Mouse (Mus musculus) ZHBTc4 (cell line): ENCODE measurements around the gene Exoc1.
A peak's percentile ranks its signal among the peaks of the same experiment; 100 is the strongest.

ENCODE experiments used
- DNase-seq: peaks from one replicate; pipeline ENCODE4 v3.0.0-alpha.2; 2011; ENCODE audit warnings: low read depth, low spot score

Gene Exoc1

DNA sequence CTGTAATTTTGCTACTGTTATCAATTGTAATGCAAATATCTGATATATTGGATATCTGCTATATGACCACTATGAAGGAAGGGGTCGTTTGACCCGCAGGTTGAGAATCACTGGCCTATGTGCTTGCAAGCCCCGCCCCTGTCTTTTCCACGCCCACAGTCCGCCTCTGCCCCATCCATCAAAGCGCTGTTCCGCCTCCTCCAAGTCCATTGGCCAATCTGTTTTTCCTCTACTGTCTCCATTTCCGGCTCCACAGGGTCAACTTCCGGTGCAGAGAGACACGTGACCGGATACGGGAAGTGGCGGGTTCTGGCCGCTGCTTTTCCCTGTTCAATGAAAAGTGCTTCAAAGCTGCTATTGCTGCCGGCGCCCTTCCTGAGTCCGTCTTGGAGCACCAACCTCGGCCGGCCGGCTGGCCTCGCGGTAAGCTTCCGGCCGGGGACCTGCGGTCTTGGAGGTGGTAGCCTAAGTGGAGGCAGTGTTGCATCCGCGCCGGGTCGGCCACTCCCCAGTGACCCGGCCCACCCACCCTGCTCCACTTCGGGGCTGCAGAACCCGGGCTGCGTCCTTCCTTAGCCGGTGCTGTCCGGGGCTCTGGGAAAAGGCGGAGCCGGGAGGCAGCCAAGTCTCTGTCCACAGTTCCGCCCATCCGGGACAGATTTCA is at the start of gene Exoc1:
TSS of gene Exoc1 (plus strand) at position 272 of the 664 bp plus-strand sequence.
- DNase-seq: peak; percentile 98

DNA sequence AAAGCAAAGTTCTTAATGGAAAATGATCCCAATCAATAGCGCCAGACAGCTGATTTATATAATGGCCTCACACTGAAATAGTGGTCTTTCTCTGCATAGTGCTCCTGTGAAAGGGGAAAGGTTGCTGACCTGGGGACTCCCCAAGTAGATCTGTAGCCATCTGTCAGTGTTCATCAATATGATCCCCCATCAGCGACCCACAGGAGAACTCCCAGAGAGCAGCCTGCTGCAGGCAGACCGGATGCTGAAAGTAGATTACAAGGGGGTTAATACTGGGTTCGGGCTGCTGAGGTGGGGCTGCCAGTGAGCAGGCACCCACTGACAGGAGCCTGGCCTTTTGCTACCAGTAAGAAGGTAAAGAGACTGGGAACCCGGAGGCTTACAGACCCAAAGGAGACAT is 45.3 kb upstream of the Exoc1 start, which contains the start of gene Gm7271:
TSS of gene Gm7271 (plus strand) at position 230 of the 400 bp plus-strand sequence.
- no peak for DNase-seq

DNA sequence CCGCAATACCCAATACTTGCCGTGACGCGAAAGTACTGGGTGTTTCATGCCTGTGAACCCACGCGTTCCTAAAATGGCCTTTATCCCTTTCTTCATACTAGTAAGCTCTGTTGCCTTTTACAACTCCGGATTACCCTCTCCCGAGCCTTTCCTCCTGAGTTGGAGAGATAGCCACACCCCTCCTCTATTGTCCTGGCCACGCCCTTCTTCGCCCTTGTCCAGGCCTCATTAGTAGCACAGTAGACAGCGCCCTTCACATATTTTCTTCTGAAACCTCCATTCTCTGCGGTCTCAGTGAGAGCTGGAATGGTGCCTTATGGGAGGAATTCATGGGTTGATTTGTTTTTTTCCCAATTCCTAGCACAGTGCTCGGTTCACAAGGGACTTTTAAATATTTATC is 34.0 kb upstream of the Exoc1 start:
- DNase-seq: peak; percentile 68

DNA sequence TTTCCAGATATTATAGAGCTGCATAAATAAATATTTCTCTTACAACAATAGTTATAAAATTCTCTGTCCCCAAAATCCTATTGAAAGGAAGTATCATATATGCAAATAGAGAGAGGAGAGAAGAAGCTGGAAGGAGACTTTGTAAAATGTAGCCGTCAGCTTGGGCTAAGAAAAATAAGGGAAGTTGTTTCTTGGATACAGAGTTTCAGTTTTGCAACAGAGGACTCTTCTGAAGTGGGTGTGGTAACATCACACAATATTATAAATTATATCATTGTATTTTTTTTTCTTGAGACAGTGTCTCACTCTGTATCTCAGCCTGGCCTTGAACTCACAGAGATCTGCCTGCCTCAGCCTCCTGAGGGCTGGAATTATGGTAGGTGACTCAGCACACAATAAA is 6.7 kb upstream of the Exoc1 start:
- no peak for DNase-seq

DNA sequence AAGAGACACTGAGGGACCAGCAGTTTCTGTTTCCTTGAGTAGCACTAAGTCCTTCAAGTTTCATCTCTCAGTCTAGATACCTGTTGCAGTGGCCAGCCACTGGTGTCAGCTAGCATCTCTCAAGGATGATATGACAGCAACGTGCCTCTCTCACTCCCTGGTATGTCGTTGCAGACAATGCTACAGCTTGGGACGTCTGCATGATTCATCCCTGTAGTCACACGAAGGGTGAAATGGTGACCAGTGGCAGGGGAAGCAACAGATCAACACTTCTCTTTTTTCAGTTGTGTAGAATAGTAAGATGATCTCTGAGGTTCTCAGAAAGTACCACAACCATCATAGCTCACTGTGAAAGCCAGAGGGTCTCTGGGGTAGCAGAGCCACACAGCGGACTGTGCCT is 4.5 kb upstream of the Exoc1 start:
- no peak for DNase-seq

DNA sequence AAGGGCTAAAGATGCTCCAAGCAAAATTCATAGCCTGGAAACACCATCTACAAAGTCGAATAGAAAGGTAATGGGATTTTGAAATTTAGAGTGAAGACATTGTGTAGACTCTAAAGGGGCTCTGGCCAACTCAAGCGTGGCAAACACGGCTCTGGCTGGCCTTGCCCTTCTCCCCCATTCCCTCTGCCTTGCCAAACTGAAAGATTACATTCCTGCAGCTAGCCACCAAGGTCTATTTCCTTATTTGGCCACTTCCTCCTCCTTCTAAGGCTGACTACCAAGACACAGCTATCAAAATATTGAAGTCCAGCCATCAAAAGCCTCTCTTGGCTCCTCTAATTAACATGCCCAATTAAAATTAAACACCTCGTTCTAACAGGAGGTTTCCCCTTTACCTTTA is 4.0 kb upstream of the Exoc1 start:
- no peak for DNase-seq

DNA sequence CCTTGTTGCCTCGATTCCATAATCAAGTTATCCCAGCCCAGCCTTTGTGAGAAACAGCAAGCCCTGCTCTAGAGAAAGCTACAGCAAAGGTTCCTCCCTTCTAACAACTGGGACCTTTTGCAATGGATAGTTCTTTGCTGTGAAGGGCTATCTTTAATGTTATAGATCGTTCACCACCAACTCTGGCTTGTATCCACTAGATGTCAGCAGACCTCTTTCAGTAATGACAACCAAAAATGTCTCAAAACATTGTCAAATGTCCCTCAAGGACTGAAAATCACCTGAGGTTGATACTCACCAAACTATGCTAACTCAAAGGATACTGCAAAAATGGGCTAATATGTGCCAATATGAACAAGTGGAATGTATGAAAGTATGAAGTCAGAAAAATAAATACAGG is 3.3 kb upstream of the Exoc1 start:
- no peak for DNase-seq

DNA sequence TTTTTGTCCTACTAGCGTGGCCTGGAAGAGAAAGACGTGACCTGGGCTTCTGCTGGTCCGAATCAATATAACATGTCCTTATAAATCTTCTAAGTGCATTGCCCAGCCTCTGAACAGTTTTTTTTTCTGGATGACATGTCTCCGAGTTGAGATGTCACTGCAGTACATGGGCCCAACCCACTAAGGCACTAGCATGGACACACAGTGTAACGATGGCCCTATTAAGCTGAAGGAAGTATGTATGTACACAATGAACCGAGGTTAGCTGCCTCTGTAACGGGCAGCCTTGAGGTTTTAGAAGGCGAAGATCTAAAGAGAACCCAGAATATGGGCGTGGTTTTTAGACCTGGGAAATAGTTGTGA is 574 bp downstream of the Exoc1 start:
- DNase-seq: no peak

DNA sequence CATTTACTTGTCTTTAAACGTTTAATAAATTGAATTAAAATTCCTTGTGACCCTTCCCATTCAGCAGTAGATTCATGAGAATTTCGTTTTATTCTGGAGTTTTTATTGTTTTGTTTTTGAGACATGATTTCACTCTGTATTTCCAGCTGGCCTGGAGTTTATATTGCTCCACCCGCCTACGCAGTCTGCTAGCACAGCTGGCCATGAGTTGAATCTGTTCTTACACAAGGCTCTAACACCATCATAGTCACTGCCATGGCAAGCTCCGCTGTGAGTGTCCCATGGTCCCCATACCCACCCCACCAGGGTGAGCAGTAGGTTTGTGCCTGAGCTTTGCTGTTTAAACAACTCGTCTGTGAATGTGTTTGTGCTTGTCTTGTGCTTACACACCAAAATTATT is 4.1 kb downstream of the Exoc1 start:
- no peak for DNase-seq

DNA sequence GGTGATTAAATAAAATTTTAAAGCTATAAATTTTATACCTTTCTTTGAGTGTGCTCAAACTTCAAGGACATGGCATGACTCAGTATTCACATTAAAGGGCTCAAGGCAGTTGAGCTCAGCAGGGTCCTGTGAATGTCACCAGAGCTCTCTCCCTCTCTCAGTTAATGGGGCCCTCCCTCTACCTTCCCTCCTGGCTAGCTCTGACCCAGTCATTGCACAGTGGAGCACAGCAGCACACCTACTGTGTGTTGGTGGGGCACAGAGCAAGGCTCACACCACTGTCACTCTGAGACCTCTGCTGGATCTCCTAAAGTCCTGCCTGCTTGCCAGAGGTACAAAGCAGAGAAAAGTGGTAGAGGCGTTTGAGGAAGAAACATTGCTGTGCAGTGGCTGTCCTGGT is 7.1 kb downstream of the Exoc1 start:
- no peak for DNase-seq

DNA sequence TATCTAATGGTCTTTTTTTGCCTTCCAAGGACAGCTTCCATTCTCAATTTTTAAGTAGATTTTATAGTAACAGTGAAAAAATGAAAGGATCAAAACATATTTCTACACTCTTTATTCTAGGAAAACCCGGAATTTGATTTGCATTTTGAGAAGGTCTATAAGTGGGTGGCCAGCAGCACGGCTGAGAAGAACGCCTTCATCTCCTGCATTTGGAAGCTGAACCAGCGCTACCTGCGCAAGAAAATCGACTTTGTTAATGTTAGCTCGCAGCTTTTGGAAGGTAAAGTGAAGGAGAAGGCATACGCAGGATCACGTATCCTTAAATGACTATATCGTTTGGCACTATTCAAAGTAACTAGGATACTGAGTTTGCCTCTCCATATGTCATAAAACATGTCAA is 8.5 kb downstream of the Exoc1 start:
- DNase-seq: no peak

DNA sequence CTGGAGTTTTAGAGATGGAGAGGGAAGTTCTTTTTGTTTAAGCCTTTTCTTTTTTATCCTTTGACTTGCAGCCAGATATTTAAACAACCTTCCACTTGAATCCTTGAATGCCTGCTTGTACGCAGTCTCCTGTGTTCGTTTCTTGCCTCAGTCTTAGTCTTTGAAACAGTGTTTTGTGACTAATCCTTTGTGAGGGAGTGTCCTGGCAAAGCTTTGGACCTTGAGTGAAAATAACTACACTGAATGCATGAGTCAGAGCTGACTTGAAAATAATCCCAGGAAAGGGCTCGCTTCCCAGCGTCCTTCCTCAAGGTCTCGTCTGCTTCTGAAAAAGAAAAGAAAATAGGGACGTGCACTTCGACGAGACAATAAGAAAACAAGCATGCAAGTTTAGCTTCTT is 11.1 kb downstream of the Exoc1 start:
- peak; percentile 54 for DNase-seq

DNA sequence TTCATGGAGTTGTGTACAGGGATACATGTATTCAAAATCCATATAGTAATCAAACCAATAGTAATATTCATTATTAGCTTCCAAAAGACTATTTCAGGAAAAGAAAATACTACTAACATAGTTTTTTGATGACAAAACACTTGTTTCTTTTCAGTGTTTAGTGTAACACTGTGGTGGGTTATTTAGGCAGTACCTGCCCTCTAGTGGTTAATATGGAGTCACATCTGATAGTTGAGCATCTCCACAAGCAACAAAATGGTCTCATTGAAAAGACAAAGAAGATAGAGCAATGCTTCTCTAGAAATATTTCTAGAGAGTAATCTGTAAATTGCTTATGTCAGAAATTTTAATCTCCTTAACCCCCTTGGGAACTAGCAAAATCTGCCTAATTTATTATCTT is 11.7 kb downstream of the Exoc1 start:
- DNase-seq: peak; percentile 31

DNA sequence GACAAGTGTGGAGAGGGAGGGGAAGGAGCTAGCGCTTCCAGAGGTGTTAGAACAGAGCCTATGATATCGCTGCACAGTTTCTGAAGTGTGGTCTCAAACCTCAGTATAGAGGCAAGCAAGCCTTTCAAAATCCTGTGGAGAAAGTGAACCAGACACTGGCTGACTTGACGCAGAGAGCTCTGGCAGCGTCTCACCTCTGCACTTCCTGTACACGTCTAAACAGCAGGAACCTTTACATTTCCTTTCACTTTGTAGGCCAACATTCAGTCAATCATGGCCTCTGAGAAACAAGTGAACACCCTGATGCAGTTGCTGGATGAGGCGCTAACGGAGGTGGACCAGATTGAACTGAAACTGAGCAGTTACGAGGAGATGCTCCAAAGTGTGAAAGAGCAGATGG is 14.1 kb downstream of the Exoc1 start:
- DNase-seq: no peak

DNA sequence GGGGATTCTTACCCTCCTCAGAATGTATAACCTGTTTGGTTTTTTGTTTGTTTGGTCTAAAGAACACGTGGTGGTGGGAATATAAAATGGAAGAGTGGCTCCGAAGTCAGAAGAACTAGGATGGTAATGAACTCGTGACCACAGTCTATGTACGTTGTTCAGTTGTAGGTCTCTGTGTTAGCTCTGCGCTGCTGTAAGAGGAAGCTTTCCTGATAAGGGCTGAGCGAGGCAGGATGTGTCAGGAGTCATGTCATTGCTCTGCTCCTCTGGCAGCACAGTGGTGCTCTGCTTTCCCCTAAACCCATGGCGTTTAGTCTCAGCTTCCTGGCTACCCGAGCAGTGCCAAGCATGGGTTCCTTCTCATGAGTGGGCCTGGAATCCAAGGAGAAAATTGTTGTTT is 21.3 kb downstream of the Exoc1 start:
- DNase-seq: no peak

DNA sequence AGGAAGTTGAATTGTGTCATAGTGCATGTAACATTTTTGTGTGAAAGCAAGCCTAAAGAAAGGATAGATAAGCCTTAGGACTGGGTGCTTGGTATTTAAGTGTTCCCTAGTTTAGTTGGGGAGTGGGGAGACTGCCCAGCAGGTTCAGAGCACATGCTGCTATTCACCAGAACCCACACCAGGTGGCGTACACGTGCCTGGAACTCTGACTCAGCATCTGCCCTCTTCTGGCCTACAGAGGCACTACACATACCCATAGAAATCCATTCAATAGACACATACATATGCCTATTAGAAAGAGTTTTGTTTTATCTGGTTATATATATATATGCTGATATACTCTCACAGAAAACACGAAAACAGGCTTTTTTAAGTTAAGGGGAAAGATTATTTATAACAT is 36.2 kb downstream of the Exoc1 start:
- peak; percentile 85 for DNase-seq

DNA sequence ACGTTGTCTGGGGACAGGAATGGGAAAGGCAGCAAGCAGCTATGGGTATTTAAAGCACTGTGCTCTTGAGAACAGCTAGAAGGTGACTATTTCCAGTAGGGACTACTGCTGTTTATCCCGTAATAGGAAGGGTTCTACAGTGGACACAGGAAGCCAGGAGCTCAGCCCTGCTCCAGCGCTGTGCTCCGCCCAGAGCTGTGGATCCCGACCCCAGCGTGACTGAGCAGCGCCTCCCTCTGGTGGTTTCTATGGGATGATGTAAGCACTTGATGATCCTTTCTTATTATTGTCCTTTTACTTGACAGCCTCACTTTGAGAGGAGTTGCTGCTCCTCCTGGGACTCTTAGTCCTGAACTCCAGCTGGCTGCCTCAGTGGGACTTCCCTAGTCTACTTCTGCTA is 45.1 kb downstream of the Exoc1 start:
- peak; percentile 62 for DNase-seq

DNA sequence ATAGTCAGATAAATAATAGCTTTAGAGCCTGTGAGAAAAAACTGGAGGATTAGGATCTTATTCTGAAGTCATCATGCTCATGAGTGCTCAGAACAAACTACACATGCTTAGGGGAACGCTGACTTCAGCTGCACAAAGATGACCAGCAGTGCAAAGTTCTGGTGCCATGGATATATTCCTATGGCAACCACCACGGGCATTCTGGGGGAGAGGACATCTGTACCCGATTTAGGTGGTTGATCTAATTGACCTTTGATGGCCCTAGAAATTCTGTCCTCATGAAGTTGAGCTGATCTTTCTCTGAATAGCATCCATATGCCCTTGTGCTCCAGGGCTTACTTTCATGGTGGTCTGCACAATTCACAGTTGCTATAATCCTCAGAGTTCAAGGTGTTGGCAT is 47.9 kb downstream of the Exoc1 start:
- no peak for DNase-seq

DNA sequence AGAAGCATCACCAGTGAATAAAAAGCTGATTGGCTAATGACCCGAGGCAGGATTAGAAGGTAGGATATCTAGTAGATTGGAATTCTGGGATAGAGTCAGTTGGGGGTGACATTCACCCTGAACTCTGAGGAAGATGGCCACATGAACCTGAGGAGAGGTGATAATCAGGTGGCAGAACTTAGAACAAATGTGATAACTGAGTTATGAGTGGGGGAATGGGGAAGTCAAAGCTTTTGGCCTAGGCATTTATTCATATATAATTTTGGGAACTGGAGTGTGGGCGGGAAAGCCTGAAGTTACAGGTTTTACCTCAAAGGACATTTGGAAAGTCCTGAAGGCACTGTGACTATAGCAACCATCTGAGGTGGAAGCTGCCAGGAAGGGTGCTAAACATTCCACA is 56.3 kb downstream of the Exoc1 start:
- DNase-seq: no peak

DNA sequence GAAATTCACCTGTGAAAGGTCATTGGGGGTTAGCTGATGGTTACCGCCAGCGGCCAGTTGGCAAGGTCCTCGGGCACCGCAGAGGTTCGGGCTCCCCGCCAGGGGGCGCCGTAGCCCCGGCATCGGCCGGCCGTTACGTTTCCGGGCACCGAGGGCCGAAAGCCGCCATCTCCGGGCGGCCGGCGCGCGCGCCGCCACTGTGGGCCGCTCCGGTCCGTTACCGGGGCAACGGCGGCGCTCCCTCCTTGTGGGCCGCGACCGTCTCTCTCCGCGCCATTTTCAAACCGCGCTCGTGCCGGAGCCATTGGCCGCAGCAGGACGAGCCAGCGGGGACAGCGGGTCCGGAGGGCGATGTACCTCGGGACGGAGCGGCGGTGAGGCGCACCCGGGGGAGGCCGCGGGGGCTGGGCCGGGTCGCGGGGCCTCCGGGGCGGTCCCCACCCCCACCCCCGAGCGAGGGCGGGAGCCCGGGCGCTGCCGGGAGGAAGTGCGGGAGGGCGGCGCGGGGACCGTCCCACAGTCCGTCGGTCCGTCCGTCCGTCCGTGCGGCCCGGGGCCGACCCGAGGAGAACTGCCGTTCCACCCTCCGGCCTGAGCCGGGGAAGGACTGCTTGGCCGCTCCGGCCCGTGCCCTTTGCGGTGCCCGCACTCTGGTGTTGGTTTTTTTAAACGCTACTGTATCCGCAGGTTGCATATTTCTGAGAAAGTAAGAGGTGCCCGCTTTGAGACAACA is 59.6 kb downstream of the Exoc1 start, which contains the start of gene Cep135:
TSS of gene Cep135 (plus strand) at position 148 of the 733 bp plus-strand sequence.
- DNase-seq: peak; percentile 89

DNA sequence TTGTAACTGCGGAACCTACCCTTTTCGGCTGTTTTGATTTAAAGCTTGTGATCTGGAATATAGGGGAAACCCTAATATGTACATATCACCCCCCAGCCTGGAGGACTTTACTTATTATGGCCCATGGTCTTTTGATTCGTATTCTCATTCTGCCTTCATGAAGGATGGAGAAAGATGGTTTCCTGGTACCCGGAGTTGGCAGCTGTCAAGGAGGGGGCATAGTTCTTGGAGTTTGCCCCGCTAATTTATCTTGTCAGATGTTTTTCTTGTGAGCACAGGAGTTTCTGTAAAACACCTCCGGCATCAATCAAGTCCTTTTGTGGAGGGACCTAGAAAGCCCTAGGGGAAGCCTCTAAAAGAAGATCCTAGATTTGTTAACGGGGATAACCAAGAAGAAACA is 60.2 kb downstream of the Exoc1 start:
- DNase-seq: no peak

DNA sequence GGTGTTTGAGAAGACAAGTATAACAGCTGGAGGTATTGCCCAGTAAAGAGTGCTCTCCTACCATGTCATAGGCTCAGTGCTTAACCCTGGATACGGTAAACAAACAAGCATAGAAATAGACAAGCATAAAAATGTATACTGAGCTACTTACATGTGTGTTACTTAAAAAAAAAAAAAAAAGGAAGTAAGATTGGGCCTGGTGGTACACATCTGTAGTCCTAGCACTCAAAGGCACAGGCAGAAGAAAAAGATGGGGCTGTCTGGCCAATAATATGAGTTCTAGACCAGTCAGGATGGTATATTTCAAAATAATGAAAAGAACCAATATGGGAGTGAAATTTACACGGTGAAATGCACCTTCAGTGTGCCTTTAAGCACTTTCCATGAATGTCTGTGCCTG is 60.9 kb downstream of the Exoc1 start:
- DNase-seq: no peak

DNA sequence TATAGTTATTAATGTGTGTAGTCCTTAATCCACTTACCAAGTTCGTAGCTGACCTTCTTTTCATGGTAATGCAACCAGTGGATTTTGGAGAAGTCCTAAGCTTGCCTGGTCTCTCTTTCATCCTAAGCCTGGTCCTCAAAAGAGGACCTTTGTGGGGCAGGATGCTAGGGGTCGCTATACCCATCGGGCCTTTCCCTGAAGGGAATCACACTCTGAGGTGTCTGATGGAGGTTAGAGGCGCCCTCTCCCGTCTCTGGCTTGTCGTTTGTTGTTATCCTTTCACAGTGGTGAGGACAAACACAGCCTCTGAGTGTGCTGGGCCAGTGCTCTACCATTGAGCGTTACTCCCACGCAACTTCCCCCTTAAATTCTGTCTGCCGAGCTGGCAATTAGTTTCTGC is 62.8 kb downstream of the Exoc1 start:
- peak; percentile 27 for DNase-seq
